Mouse (Mus musculus) c-Kit-positive CD71-positive TER-119-positive erythroid progenitor cells, embryonic 14.5 days (primary cell): ENCODE measurements at regions not wholly inside any gene's neighbourhood (a gene's known extent, or its start where the extent isn't known, plus 50 kb on each side); places are given as distances from the start of the nearest gene placed in this dataset.
A peak's percentile ranks its signal among the peaks of the same experiment; 100 is the strongest.
"Not testable (repeated sequence)": the region's sequence is repeated elsewhere in the genome, so short reads cannot be mapped to it uniquely, and the experiment has no call there.

Source experiments
- DNase-seq: peaks from one replicate; pipeline ENCODE4 v3.0.0-alpha.2; 2013; ENCODE audit warnings: low spot score

DNA sequence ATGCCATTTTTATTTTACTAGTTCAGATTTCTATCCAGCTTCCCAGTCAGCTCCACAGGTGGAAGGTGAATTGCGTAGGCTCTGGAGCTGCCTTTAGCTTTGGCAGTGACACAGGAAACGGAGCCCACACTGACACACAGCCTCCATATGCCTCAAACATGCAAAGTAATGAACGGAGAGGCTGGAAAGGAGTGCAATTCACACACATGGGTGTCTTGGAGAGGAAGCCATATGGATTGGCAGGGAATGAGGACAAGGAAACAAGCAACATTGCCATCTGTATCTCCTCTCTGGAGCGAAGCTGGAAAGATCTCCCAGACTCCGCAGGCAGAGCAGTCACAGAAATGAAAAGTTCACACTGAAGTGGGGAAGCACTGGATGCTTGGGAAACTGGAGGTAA, 201.6 kb upstream of the 4930452B06Rik start:
- DNase-seq, result no peak

DNA sequence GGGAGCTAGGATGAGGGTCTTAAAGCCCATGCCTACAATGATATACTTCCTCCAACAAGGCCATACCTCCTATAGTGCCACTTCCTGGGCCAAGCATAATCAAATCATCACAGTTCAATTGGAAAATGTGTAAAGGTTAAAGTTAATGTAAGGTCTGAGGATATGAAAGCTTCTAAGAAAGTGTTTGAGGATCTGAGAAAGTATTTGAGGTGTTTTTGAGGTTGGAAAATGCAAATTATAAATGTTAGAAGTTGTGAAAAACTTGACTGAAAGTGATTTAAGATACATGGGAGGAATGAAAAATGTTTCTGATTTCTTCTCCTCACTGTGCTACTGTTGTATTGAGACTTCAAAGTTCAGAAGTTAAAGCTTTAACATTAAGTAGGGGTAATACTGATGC, 185.5 kb upstream of the 4930452B06Rik start:
- DNase-seq, result no peak

- peak; percentile 0 for DNase-seq
These were observed 184.2 kb upstream of the 4930452B06Rik start for GRCm38 (mm10) chr14:8850208-8850607.

DNA sequence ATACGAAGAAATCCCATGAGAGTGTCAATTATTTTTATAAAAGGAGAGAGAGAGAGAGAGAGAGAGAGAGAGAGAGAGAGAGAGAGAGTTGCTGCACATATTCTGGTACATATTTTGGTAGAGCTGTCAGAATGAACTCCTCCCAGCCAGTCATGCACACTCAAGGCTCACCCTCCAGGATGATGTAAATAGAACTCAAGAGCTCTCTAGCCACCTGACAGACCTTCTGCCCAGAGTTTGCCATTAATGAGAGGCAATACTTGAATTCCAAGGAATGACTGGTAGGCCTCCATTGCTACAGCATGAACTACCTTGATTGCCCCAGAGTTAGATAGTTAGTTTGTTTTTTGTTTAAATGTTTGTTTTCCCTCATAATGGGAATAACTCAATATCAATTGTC, 167.5 kb upstream of the 4930452B06Rik start:
- DNase-seq, result no peak

- DNase-seq, result not testable (repeated sequence)
These were observed 134.2 kb upstream of the 4930452B06Rik start for GRCm38 (mm10) chr14:8800217-8800616.

- no peak for DNase-seq
These were observed 123.3 kb upstream of the 4930452B06Rik start for GRCm38 (mm10) chr14:8789348-8789747.

- DNase-seq, result no peak
These were observed 94.5 kb upstream of the 4930452B06Rik start for GRCm38 (mm10) chr14:8760541-8760940.

DNA sequence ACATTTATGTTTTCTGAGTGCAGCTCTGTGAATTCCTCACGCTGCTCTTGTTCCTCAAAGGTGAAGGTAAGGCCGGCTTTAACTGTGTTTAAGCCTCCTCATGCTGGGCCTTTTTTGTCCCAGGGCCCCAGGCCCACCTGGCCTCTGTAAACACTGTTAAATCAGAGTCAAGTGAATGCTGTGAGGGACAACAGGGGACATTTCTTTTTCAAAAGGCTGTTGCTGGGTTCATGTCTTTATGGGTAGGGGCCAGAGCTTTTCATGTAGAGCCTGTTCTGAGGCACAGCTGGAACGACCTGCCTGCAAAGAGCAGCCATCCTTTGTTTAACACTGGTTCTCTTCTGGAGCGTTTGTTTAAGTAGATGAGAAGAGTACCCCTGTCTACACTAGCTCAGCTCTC, 70.8 kb upstream of the 4930452B06Rik start:
- DNase-seq, result no peak

DNA sequence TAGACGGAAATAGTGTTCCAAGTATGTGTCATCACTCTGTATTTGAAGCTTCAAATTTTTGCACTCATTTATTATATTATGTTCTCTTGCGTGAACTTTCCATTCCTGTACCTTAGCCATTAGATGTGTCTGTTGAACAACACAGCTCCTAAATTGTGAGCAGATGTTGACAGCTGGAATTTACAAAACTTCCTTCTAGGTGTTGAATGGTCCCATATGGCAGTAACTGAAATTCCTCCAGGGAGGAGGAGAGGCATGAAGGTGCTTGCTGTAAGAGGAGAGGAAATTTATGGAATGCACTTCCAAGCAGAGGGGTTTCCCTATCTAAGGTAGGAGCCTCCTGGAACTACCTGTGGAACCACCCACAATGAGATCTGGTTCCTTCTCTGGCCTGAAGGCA, 67.2 kb upstream of the 4930452B06Rik start:
- DNase-seq, result no peak

- DNase-seq, result no peak
These were observed 61.3 kb upstream of the 4930452B06Rik start for GRCm38 (mm10) chr14:8727364-8727763.
